25 mouse cellular contexts compared by ENCODE assay signal in genomic region chr10:93213339-93213738, GRCm38 (mm10). TPM values are rescaled to one million over a fixed set of nuclear protein-coding genes. Genes with fewer than 3 reads are reported as not detected.
DNase-seq lines count a peak whose midpoint lies in the region; ATAC-seq and TF ChIP-seq lines count a peak whose summit lies in the region.
"Had no signal": no experiment of that assay in that cellular context is flagged by ENCODE, and none has a peak within 500 bp of the region (broad histone marks: within the 10 kb centered on the region; RNA-seq: fewer than 3 reads in every experiment).

No protein-coding gene starts in this region.

- TF ChIP-seq EP300 in liver, postnatal 0 days (IDR thresholded peaks at IDR 0.05; ENCODE audit: low read depth): no peak

- 0 out of 2 replicates have a peak overlapping the region, but pooled peaks have one; percentile 10 for H3K27ac ChIP-seq in gastrocnemius, adult 2 months
- peak overlapping the region; percentile 48; the same call in 1 of the 2 replicates for H3K27ac ChIP-seq in liver, embryonic 12.5 days
- H3K27ac ChIP-seq in liver, postnatal 0 days (ENCODE audit: low read depth): no peak overlapping the region; the same call in 1 of the 2 replicates
- no peak overlapping the region for H3K27ac ChIP-seq in midbrain, embryonic 16.5 days (ENCODE audit: low read length)
- H3K27ac ChIP-seq in midbrain, embryonic 13.5 days: no peak overlapping the region
- H3K27ac ChIP-seq: forebrain, embryonic 12.5 days; heart, adult 2 months; hindbrain, postnatal 0 days; limb, embryonic 13.5 days; midbrain, embryonic 10.5 days; neural tube, embryonic 12.5 days had no signal

- no peak for ATAC-seq in liver, embryonic 12.5 days
- no peak for ATAC-seq in liver, postnatal 0 days
- peak; percentile 55; the same call in 1 of the 2 replicates for ATAC-seq in erythroid progenitor cell, adult 5-6 weeks (replicated peaks; ENCODE audit: low FRiP score, poor library complexity, severe bottlenecking)
- no peak for ATAC-seq in midbrain, embryonic 16.5 days
- ATAC-seq in midbrain, embryonic 13.5 days: no peak
- ATAC-seq: activated CD4-positive, CD25-positive, alpha-beta regulatory T cell, adult 4 months; CD4-positive, CD25-positive, alpha-beta regulatory T cell, adult 4 months; hindbrain, postnatal 0 days; intestine, postnatal 0 days had no signal

- H3K4me1 ChIP-seq in liver, embryonic 12.5 days: peaks cover 8% of the 10 kb centered on the region
- peaks cover 14% of the 10 kb centered on the region for H3K4me1 ChIP-seq in liver, postnatal 0 days (ENCODE audit: insufficient read depth)
- H3K4me1 ChIP-seq in midbrain, embryonic 16.5 days (ENCODE audit: control insufficient read depth, insufficient read depth, low read length): no peaks in the 10 kb centered on the region
- 0 out of 2 replicates have a peak, but pooled peaks cover 4% of the 10 kb centered on the region for H3K4me1 ChIP-seq in midbrain, embryonic 13.5 days (replicated peaks)
- H3K4me1 ChIP-seq: forebrain, embryonic 12.5 days; midbrain, embryonic 10.5 days; neural tube, embryonic 12.5 days had no signal

- no peak for TF ChIP-seq CTCF in gastrocnemius, adult 2 months (IDR thresholded peaks at IDR 0.05)
- TF ChIP-seq CTCF in liver, postnatal 0 days (IDR thresholded peaks at IDR 0.05; ENCODE audit: low read depth): no peak

- intact Hi-C loops in gastrocnemius, adult 2 months (cut with DNase I): no loop called here
- intact Hi-C loops in gastrocnemius, postnatal 14 days (cut with DNase I; ENCODE audit: low total_unique reads): no loop called here

- no peak for DNase-seq in gastrocnemius, adult 2 months
- no peak for DNase-seq in gastrocnemius, postnatal 14 days
- DNase-seq in liver, postnatal 0 days: no peak
- DNase-seq in R1 (ENCODE audit: low read depth, low spot score): peak; percentile 56
- DNase-seq: adrenal gland, postnatal 25 days; cerebellum, adult 18-20 months; cerebellum, postnatal 25 days; gastrocnemius, postnatal 25 days; heart, adult 2 months; heart, postnatal 36 days; lung, adult 2 months; right cerebral cortex, adult 18-20 months; thymus, postnatal 14 days had no signal

- H3K27me3 ChIP-seq in liver, embryonic 12.5 days (replicated peaks): no peaks in the 10 kb centered on the region
- H3K27me3 ChIP-seq in liver, postnatal 0 days (ENCODE audit: insufficient read depth, low read length): no peaks in the 10 kb centered on the region
- H3K27me3 ChIP-seq in midbrain, embryonic 16.5 days (ENCODE audit: control insufficient read depth, insufficient read depth, low read depth, low read length): no peaks in the 10 kb centered on the region
- H3K27me3 ChIP-seq in midbrain, embryonic 13.5 days: no peaks in the 10 kb centered on the region
- H3K27me3 ChIP-seq: forebrain, embryonic 12.5 days; limb, embryonic 13.5 days; neural tube, embryonic 12.5 days had no signal

- 74% methylated on average over 7 of the region's 7 CpGs for WGBS in liver, embryonic 12.5 days (ENCODE audit: insufficient replicate concordance)
- WGBS in liver, postnatal 0 days (ENCODE audit: insufficient replicate concordance): 69% methylated on average over 7 of the region's 7 CpGs
- 87% methylated on average over 7 of the region's 7 CpGs for WGBS in midbrain, embryonic 16.5 days
- 87% methylated on average over 7 of the region's 7 CpGs for WGBS in midbrain, embryonic 13.5 days

- H3K36me3 ChIP-seq in liver, embryonic 12.5 days: peaks cover 75% of the 10 kb centered on the region
- peaks cover 51% of the 10 kb centered on the region for H3K36me3 ChIP-seq in liver, postnatal 0 days (replicated peaks; ENCODE audit: insufficient read depth, low read length)
- peaks cover 27% of the 10 kb centered on the region for H3K36me3 ChIP-seq in midbrain, embryonic 16.5 days (ENCODE audit: control insufficient read depth, insufficient read depth, low read length)
- peaks cover 54% of the 10 kb centered on the region for H3K36me3 ChIP-seq in midbrain, embryonic 13.5 days

- H3K4me3 ChIP-seq in gastrocnemius, adult 2 months: no peak overlapping the region
- H3K4me3 ChIP-seq in liver, embryonic 12.5 days: no peak overlapping the region
- H3K4me3 ChIP-seq in liver, postnatal 0 days (ENCODE audit: low read depth, low read length): no peak overlapping the region
- no peak overlapping the region for H3K4me3 ChIP-seq in midbrain, embryonic 16.5 days (ENCODE audit: low read depth, low read length)
- no peak overlapping the region for H3K4me3 ChIP-seq in midbrain, embryonic 13.5 days (replicated peaks)
- H3K4me3 ChIP-seq: forebrain, embryonic 12.5 days; heart, adult 2 months; limb, embryonic 13.5 days; midbrain, embryonic 10.5 days; neural tube, embryonic 12.5 days had no signal

- no peak overlapping the region for H3K4me2 ChIP-seq in liver, embryonic 12.5 days
- H3K4me2 ChIP-seq in liver, postnatal 0 days (ENCODE audit: low read depth, low read length): no peak overlapping the region
- no peak overlapping the region for H3K4me2 ChIP-seq in midbrain, embryonic 16.5 days (ENCODE audit: low read length)
- H3K4me2 ChIP-seq in midbrain, embryonic 13.5 days (replicated peaks): no peak overlapping the region
- H3K4me2 ChIP-seq: forebrain, embryonic 12.5 days; limb, embryonic 13.5 days; neural tube, embryonic 12.5 days had no signal

- H3K9me3 ChIP-seq in liver, embryonic 12.5 days (replicated peaks): 0 out of 2 replicates have a peak, but pooled peaks cover 3% of the 10 kb centered on the region
- 0 out of 2 replicates have a peak, but pooled peaks cover 3% of the 10 kb centered on the region for H3K9me3 ChIP-seq in liver, postnatal 0 days (ENCODE audit: low read length)
- H3K9me3 ChIP-seq in midbrain, embryonic 16.5 days (replicated peaks; ENCODE audit: control insufficient read depth, low read length, poor library complexity, severe bottlenecking): no peaks in the 10 kb centered on the region
- H3K9me3 ChIP-seq in midbrain, embryonic 13.5 days: no peaks in the 10 kb centered on the region
- H3K9me3 ChIP-seq: forebrain, embryonic 12.5 days; midbrain, embryonic 10.5 days; neural tube, embryonic 12.5 days had no signal

- H3K9ac ChIP-seq in liver, embryonic 12.5 days: no peak overlapping the region
- no peak overlapping the region for H3K9ac ChIP-seq in liver, postnatal 0 days (replicated peaks)
- H3K9ac ChIP-seq in midbrain, embryonic 16.5 days (ENCODE audit: low read depth, low read length): no peak overlapping the region
- H3K9ac ChIP-seq in midbrain, embryonic 13.5 days (replicated peaks): no peak overlapping the region
- H3K9ac ChIP-seq: forebrain, embryonic 12.5 days; limb, embryonic 13.5 days; neural tube, embryonic 12.5 days had no signal

RNA-seq across cellular contexts. Expression of gene Cdk17, which starts 52.7 kb away (rescaled TPM):
- total RNA-seq in gastrocnemius, adult 2 months (2021): 1 to 10 TPM; 5.4 to 6.1 TPM
- total RNA-seq in gastrocnemius, postnatal 14 days (2021): 10 to 100 TPM in 1 of 2 experiments, 1 to 10 TPM in 1; 9.8 to 11.9 TPM
- 22.3 and 23.0 TPM in 2 replicates for polyA plus RNA-seq in liver, embryonic 12.5 days (2016; fragmentation: Nextera tagmentation; extraction: Ambion mirVana)
- polyA plus RNA-seq in liver, postnatal 0 days (2015; fragmentation: Nextera tagmentation; extraction: Ambion mirVana): 7.4 and 8.4 TPM in 2 replicates
- total RNA-seq in erythroid progenitor cell, adult 5-6 weeks (2015; ENCODE audit: low replicate concordance): 65.2 and 109 TPM in 2 replicates
- 61.7 and 79.3 TPM in 2 replicates for total RNA-seq in erythroid progenitor cell, adult 5-6 weeks (2017; ENCODE audit: low replicate concordance)
- 39.5 and 40.2 TPM in 2 replicates for polyA plus RNA-seq in midbrain, embryonic 16.5 days (2015; fragmentation: Nextera tagmentation; extraction: Ambion mirVana)
- polyA plus RNA-seq in midbrain, embryonic 13.5 days (2015; fragmentation: Nextera tagmentation; extraction: Ambion mirVana): 40.7 and 46.3 TPM in 2 replicates

Comparison
In these comparisons a context has a peak if more than half of its experiments do, and no peak if none do; other contexts are left out.
1. H3K27ac ChIP-seq: peak in gastrocnemius, adult 2 months (single experiment) and liver, embryonic 12.5 days (single experiment); none in liver, postnatal 0 days (single experiment), midbrain, embryonic 16.5 days (single experiment) and midbrain, embryonic 13.5 days (single experiment).